Mouse (Mus musculus) thymus, postnatal 36 days (tissue): ENCODE measurements around the gene Spata2l.

Experiments
- DNase-seq, 2 experiments: peaks; one replicate each; pipeline ENCODE4 v3.0.0; 2022; ENCODE audit warnings: mixed read lengths in 2 of 2

Gene Spata2l

GRCm38 (mm10) chr8:123193771-123194170 is 42.3 kb downstream of the Spata2l start:
- DNase-seq = no peak

- no peak for DNase-seq
Observed at GRCm38 (mm10) chr8:123191908-123192307, 44.1 kb downstream of the Spata2l start.

GRCm38 (mm10) chr8:123190678-123191077 is 45.4 kb downstream of the Spata2l start:
- peak; percentile 41 to 49 for DNase-seq

GRCm38 (mm10) chr8:123188841-123189240 is 47.2 kb downstream of the Spata2l start:
- no peak for DNase-seq

- DNase-seq = no peak
Observed at GRCm38 (mm10) chr8:123188006-123188405, 48.0 kb downstream of the Spata2l start.

GRCm38 (mm10) chr8:123185566-123186409 is 50.2 kb downstream of the Spata2l start, which contains the start of gene Dpep1:
TSS of gene Dpep1 (plus strand) at chr8:123186242.
- no peak for DNase-seq

- no peak for DNase-seq
Observed at GRCm38 (mm10) chr8:123181391-123181790, 54.6 kb downstream of the Spata2l start.
